Mouse (Mus musculus) limb, embryonic 12.5 days (tissue): Measurements from ENCODE around the gene Olfr649. TPM values are rescaled to one million over a fixed set of nuclear protein-coding genes. Genes with fewer than 3 reads are reported as not detected.
A peak's percentile ranks its signal among the peaks of the same experiment; 100 is the strongest.

Experiments
- ATAC-seq: fragments of 200-750 bp; cut with Nextera tagmentation; 2 replicates; pipeline ENCODE4 v1.8.0; 2017; ENCODE audit warnings: low read depth, moderate TSS enrichment; ENCODE audit not compliant: insufficient number of reproducible peaks, insufficient read depth, low FRiP score, low TSS enrichment
- H3K27ac ChIP-seq: fragments of 300-500 bp; sonication (generic); 2 replicates; pipeline ENCODE4 v1.5.1; 2016; ENCODE audit warnings: mild to moderate bottlenecking, moderate library complexity
- H3K27me3 ChIP-seq: fragments of 300-500 bp; sonication (generic); 2 replicates; pipeline ENCODE4 v1.6.1; 2016; ENCODE audit warnings: mild to moderate bottlenecking, moderate library complexity
- H3K36me3 ChIP-seq: fragments of 300-500 bp; sonication (generic); 2 replicates; pipeline ENCODE4 v1.6.1; 2016; ENCODE audit warnings: mild to moderate bottlenecking, moderate library complexity
- H3K4me1 ChIP-seq: fragments of 300-500 bp; sonication (generic); replicated peaks from 2 replicates; pipeline ENCODE4 v1.6.1; 2016
- H3K4me2 ChIP-seq: fragments of 300-500 bp; sonication (generic); 2 replicates; pipeline ENCODE4 v1.6.1; 2016; ENCODE audit warnings: mild to moderate bottlenecking, moderate library complexity
- H3K4me3 ChIP-seq: fragments of 300-500 bp; sonication (generic); replicated peaks from 2 replicates; pipeline ENCODE4 v1.5.1; 2016; ENCODE audit warnings: mild to moderate bottlenecking
- H3K9ac ChIP-seq: fragments of 300-500 bp; sonication (generic); replicated peaks from 2 replicates; pipeline ENCODE4 v1.6.1; 2016; ENCODE audit warnings: mild to moderate bottlenecking, moderate library complexity
- H3K9me3 ChIP-seq: fragments of 300-500 bp; sonication (generic); 2 replicates; pipeline ENCODE4 v1.6.1; 2016; ENCODE audit warnings: mild to moderate bottlenecking, moderate library complexity
- WGBS: fragments of 180-500 bp; shearing (Covaris S2); methylation state at CpG from one replicate; pipeline ENCODE4 v1.1.7; 2016; 5-methylcytosine and 5-hydroxymethylcytosine counted together
- polyA plus RNA-seq: library from polyadenylated mRNA; unstranded; fragments of >200 nt; fragmentation: Nextera tagmentation; extraction: Ambion mirVana; gene quantifications from 2 replicates; pipeline ENCODE4 v1.2.1, GENCODE M21; 2016

The Olfr649 gene
- not detected in 2 replicates for polyA plus RNA-seq

DNA sequence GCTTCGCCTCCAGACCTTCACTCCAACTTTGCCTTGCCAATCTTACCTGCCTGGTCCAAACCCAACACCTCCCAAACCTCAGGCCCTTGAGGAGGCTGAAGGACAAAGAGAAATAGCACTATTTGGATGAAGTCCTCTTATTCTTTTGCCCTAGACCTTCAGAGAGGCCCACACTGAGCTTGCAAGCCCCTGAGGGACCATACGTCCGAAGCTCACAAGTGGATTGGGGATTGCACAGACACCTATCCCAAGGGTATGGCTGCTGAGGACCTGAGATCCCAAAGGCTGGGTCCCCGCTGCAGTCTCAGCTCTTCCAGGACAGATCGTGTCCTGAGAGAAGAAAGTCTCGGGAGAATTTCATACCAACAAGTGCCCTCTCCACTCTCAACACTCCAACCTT lies at the start of gene Olfr649:
Gene Olfr649 (minus strand): TSS at position 101 of the 400 bp plus-strand sequence.
- H3K4me2 ChIP-seq, result no peak within 1 kb of the TSS
- no peak within 1 kb of the TSS for H3K27ac ChIP-seq
- no peaks in the 10 kb centered on the region for H3K9me3 ChIP-seq
- H3K27me3 ChIP-seq, result no peaks in the 10 kb centered on the region
- no peak within 1 kb of the TSS for H3K4me3 ChIP-seq
- H3K4me1 ChIP-seq, result no peaks in the 10 kb centered on the region
- no peak within 1 kb of the TSS for H3K9ac ChIP-seq
- ATAC-seq, result no peak
- 85% methylated on average over 6 of the region's 6 CpGs for WGBS
- H3K36me3 ChIP-seq, result no peaks in the 10 kb centered on the region

DNA sequence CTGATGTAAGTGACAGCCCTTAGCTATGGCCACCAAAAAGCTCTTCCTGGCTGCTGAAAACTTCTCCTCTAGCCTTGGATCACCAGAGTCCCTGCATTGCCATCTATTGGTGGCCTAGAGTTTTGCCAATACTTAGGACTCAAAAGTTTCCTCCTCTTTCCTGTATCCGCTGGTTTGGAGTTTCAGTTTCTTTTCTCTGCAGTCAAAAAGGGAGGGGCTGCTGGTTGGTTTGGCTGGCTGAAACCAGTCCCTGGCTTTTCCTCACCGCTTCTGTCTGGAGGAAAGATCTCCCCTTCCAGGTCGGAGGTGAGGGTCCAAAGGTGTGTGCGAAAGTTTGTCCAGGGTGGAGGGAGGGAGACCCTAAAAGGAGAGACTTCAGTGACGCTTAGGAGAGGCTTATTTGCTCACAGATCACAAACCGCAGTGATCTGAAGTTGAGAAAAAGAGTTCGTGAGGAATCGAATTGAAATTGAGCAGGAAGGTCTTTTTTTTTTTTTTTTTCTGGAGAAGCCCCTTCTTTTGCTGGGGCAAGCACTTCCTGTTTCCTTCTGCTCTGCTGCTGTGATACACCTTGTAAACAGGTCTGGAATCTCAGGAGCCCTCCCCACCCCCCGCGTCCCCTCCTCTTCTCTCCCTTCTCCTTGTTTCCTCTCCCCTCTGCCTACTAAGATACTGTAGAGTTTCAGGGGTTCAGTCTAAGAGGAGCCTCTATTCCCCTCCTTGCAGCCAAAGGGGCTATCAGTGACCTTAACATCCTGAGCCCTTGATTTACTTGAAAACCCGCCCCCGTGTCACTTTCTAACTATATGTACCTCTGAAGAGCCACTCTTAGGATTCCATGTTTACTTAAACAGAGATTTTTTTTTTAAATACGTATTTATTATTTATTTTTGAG lies 48.7 kb upstream of the Olfr649 start, which contains the start of gene Trim34a:
Gene Trim34a (plus strand): TSS at position 171 of the 895 bp plus-strand sequence.
- H3K4me1 ChIP-seq, result no peaks in the 10 kb centered on the region
- peak within 1 kb of the TSS; percentile 67; the same call in 1 of the 2 replicates for H3K27ac ChIP-seq
- WGBS, result 7% methylated on average over 13 of the region's 13 CpGs

DNA sequence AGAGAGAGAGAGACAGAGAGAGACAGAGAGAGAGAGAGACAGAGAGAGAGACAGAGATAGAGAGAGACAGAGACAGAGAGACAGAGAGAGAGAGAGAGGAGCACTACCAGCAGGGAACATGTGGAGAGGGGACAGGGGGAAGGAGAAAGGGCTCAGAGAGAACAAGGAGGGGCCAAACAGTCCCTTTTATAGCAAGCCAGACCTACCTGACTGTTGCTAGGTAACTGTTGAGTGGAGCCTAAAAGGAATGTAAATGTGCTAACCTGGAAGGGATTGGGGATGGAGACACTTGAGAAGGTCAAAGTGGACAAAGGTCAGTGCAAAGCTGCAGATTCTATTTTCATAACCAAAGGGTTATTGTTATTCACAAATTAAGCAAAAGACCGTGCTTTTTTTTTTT lies 47.8 kb upstream of the Olfr649 start:
- no peaks in the 10 kb centered on the region for H3K9me3 ChIP-seq
- H3K4me3 ChIP-seq, result no peak overlapping the region
- H3K36me3 ChIP-seq, result no peaks in the 10 kb centered on the region
- WGBS, result 68% methylated on average over 1 of the region's 1 CpGs
- no peak overlapping the region for H3K4me2 ChIP-seq
- ATAC-seq, result no peak
- no peak overlapping the region for H3K27ac ChIP-seq
- H3K27me3 ChIP-seq, result no peaks in the 10 kb centered on the region
- no peak overlapping the region for H3K9ac ChIP-seq
- H3K4me1 ChIP-seq, result no peaks in the 10 kb centered on the region

More for the DNA sequence above, 48.7 kb upstream of the Olfr649 start, which contains the start of gene Trim34a:
- no peaks in the 10 kb centered on the region for H3K27me3 ChIP-seq
- no peaks in the 10 kb centered on the region for H3K36me3 ChIP-seq
- peak within 1 kb of the TSS; percentile 47 for H3K4me3 ChIP-seq
- peak; percentile 71; the same call in 1 of the 2 replicates for ATAC-seq
- H3K9ac ChIP-seq, result peak within 1 kb of the TSS; percentile 66
- peak within 1 kb of the TSS; percentile 53 for H3K4me2 ChIP-seq
- no peaks in the 10 kb centered on the region for H3K9me3 ChIP-seq

DNA sequence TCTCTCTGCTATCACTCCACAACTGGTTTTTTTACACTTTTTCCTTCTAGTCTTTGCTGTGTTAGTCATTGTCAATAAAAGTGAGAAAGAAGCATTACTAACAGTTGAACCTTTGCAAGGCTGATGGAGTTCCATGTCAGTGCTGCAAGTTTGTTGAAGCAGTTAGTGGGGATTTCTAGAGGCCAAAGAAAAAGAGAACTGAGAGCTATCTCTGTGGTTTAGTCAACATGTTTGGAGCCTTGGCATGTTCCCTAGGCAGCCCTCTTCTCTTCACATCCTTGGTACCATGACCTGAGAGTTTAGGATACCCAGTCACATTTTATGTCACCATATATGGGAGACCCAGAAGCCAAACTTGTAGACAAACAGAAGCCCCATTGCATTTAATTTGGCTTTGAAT lies 45.1 kb upstream of the Olfr649 start:
- ATAC-seq, result no peak
- Histone ChIP-seq H3K27me3 (no peaks in the 10 kb centered on the region), H3K4me2 (no peak overlapping the region), H3K9me3 (no peaks in the 10 kb centered on the region), H3K4me3 (no peak overlapping the region), H3K36me3 (no peaks in the 10 kb centered on the region), H3K9ac (no peak overlapping the region), H3K4me1 (no peaks in the 10 kb centered on the region), H3K27ac (no peak overlapping the region)

DNA sequence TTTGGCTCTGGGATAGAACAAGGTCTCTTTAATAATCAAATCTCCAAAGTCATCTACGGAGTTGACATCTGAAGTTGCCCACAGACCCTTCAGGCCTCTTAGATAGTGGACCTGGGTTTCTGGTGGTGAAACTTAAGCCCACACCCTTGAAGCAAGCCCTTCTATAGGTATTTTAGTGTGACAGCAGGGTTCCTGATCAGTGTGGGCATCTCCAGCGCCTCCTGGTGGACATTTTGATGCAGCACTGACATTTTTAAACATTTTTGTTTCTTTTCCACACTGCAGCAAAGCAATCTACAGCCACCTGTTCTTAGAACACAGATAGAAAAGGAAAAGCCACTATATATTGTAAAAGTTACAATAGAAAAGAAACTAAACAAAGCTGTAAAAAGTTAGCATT lies 35.4 kb upstream of the Olfr649 start:
- Histone ChIP-seq H3K4me1 (no peaks in the 10 kb centered on the region), H3K27me3 (no peaks in the 10 kb centered on the region), H3K4me3 (no peak overlapping the region), H3K36me3 (no peaks in the 10 kb centered on the region), H3K9me3 (no peaks in the 10 kb centered on the region), H3K27ac (no peak overlapping the region), H3K4me2 (no peak overlapping the region), H3K9ac (no peak overlapping the region)
- no peak for ATAC-seq
- WGBS, result 36% methylated on average over 2 of the region's 2 CpGs

DNA sequence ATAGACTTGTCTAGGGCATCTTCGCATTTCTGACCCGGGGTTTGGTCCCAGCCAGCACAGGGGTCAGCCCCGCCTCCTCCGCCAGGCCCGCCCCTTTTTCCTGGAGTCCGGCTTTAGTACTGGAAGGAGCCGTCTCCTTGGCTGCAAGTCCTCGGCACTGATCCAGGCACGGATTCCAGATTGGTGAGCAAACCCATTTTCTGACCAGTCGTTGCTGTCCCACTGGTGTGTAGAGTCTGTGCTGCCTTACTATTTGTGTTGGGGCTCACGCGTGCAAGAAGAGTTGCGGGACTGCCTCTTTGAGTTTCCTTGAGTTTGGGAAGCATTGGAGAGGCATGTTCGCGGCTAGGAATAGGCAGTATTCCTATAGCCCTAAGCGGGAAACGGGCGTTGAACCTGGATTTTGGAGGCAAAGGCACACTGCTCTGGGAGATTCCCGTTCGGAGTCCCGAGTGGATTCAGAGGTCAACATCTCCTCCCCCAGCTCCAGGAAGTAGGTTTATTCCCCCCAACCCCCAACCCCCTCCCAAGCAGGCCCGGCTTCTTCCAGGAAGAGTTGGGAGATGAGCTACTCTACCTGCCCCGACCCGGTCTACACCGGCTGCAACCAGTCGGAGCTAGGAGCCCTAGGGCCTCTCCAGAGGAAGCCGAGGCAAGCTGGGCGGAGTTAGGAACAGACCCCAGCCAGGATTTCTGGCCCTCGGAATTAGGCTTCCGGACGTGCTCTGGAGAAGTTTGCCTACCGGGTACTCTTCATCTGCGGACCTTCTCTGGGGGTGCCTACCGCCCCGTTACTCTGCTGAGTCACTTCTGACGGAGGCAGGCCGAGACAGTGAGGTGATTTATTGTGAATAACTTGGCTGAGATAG lies 23.1 kb upstream of the Olfr649 start, which contains the start of gene Trim6:
Gene Trim6 (plus strand): TSS at position 93 of the 869 bp plus-strand sequence.
- Histone ChIP-seq H3K27ac (no peak within 1 kb of the TSS), H3K4me2 (peak within 1 kb of the TSS; percentile 60), H3K4me1 (peaks cover 6% of the 10 kb centered on the region; the same call in 1 of the 2 replicates), H3K9ac (peak within 1 kb of the TSS; percentile 44), H3K27me3 (no peaks in the 10 kb centered on the region), H3K4me3 (peak within 1 kb of the TSS; percentile 41), H3K9me3 (no peaks in the 10 kb centered on the region), H3K36me3 (no peaks in the 10 kb centered on the region)
- 1% methylated on average over 37 of the region's 37 CpGs for WGBS
- ATAC-seq, result peak; percentile 75; the same call in 1 of the 2 replicates

DNA sequence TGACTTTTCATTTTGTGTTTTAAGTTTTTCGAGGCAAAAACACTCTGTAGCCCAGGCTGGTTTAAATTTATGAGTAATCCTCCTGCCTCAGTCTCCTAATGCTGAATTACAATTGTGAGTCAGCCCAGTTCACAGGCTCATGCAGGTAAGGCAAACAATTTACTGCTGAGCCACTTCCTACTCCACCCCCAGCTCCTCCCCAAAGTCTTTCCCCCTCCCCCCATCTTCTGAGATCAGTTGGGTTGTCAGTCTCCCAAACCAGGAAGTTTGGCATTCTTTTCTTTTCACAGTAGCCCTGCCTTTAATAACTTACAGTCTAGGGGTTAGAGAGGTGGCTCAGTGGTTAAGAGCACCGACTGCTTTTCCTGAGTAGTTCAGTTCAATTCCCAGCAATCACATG lies 22.1 kb upstream of the Olfr649 start:
- no peak for ATAC-seq

DNA sequence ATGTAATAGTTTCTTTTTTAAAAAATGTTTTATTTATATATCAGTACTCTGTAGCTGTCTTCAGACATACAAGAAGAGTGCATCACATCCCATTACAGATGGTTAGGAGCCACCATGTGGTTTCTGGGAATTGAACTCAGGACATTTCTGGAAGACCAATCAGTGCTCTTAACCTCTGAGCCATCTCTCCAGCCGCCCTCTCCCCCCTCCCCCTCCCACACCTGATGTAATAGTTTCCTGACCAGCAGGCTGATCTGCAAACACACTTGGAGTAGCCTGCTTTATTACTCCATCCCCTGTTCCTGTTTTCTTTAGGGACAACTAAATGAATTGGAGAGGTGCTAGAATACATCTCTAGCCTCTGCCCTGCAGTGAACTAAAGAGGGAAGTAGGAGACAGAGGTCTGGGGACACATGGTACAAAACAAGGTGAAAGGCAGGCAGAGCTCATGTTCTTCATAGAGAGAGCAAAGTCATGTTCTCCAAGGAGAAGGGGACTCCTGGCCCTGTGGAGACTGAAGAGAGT lies 20.3 kb upstream of the Olfr649 start:
- Histone ChIP-seq H3K4me1 (peaks cover 6% of the 10 kb centered on the region; the same call in 1 of the 2 replicates), H3K4me3 (no peak overlapping the region), H3K9ac (no peak overlapping the region), H3K4me2 (no peak overlapping the region), H3K27ac (no peak overlapping the region), H3K9me3 (no peaks in the 10 kb centered on the region), H3K27me3 (no peaks in the 10 kb centered on the region), H3K36me3 (no peaks in the 10 kb centered on the region)
- WGBS, result 54% methylated on average over 1 of the region's 1 CpGs
- ATAC-seq, result no peak

More for the DNA sequence above, 22.1 kb upstream of the Olfr649 start:
- Histone ChIP-seq H3K9me3 (no peaks in the 10 kb centered on the region), H3K4me3 (no peak overlapping the region), H3K4me1 (peaks cover 6% of the 10 kb centered on the region; the same call in 1 of the 2 replicates), H3K4me2 (no peak overlapping the region), H3K27ac (no peak overlapping the region), H3K9ac (no peak overlapping the region), H3K27me3 (no peaks in the 10 kb centered on the region), H3K36me3 (no peaks in the 10 kb centered on the region)
- WGBS, result 78% methylated on average over 2 of the region's 2 CpGs

DNA sequence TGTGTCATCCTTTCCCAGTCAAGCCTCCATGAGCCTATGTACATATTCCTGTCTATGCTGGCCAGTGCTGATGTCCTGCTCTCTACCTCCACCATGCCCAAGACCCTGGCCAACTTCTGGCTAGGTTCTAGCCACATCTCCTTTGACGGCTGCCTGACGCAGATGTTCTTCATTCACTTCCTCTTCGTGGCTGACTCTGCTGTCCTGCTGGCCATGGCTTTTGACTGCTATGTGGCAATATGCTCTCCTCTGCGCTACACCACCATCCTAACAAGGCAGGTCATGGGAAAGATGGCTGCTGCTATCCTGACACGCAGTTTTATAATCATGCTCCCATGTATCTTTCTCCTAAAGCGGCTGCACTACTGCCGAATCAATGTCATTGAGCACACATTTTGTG lies 10.4 kb upstream of the Olfr649 start:
- H3K9ac ChIP-seq, result no peak overlapping the region
- 94% methylated on average over 7 of the region's 7 CpGs for WGBS
- ATAC-seq, result no peak

DNA sequence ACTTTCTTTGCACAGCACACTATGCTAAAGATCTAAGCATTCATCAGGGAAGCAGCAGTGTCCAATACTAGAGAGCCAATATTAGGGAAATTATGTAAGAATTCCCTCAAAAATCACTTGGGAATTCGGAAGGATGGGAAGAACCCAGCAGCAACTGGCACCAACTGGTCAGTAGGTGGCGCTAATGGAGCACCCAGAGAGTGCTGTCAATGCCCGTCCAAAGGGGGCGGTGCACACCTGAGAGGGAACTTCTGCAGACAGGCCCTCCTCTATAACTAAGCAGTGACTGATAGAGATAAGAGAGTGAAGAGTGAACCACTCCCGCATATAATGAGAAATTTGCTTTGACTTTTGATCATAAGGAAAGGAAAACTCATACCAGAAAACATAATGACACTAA lies 4.0 kb upstream of the Olfr649 start:
- Histone ChIP-seq H3K4me3 (no peak overlapping the region), H3K9me3 (no peaks in the 10 kb centered on the region), H3K27me3 (no peaks in the 10 kb centered on the region), H3K4me1 (no peaks in the 10 kb centered on the region), H3K27ac (no peak overlapping the region), H3K36me3 (no peaks in the 10 kb centered on the region), H3K4me2 (no peak overlapping the region), H3K9ac (no peak overlapping the region)
- no peak for ATAC-seq
- 5% methylated on average over 5 of the region's 5 CpGs for WGBS

More for the DNA sequence above, 10.4 kb upstream of the Olfr649 start:
- Histone ChIP-seq H3K27ac (no peak overlapping the region), H3K4me2 (no peak overlapping the region), H3K4me1 (no peaks in the 10 kb centered on the region), H3K4me3 (no peak overlapping the region), H3K27me3 (no peaks in the 10 kb centered on the region), H3K36me3 (no peaks in the 10 kb centered on the region), H3K9me3 (no peaks in the 10 kb centered on the region)

DNA sequence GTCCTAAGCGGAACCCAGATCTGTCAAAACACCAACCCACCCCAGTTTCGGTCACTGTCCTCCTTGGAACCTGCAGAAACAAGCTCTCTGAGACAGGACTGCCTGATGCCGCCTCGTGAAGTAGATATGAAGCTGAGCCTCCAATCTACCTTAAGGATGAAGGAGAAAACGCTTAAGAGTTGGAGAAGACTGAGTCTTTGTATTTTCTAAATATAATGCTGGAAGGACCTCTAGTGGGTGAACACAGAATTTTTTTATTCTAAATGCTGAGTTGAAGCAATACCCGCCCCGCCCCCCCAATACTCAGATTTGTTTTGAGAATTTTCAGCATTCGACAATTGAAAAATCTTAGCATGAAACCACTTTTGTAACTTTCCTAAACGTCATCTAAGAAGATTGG lies 4.5 kb downstream of the Olfr649 start:
- Histone ChIP-seq H3K9me3 (no peaks in the 10 kb centered on the region), H3K4me3 (no peak overlapping the region), H3K4me1 (no peaks in the 10 kb centered on the region), H3K4me2 (no peak overlapping the region), H3K27me3 (no peaks in the 10 kb centered on the region), H3K9ac (no peak overlapping the region), H3K36me3 (no peaks in the 10 kb centered on the region), H3K27ac (no peak overlapping the region)
- no peak for ATAC-seq
- 60% methylated on average over 9 of the region's 9 CpGs for WGBS
